Mouse (Mus musculus): Measurements from ENCODE around the gene Clec12b. TPM values are rescaled to one million over a fixed set of nuclear protein-coding genes. Genes with fewer than 3 reads are reported as not detected.

The Clec12b gene
- polyA plus RNA-seq, 1 experiment from 2014 or later, result 0.45 TPM

GRCm38 (mm10) chr6:129326568-129327150 lies 59.0 kb downstream of the Clec12b start:
- Histone ChIP-seq H3K9me3 (replicated peaks; ENCODE audit: control insufficient read depth, low read length, poor library complexity, severe bottlenecking) (no peaks in the 10 kb centered on the region), H3K4me1 (ENCODE audit: control insufficient read depth, insufficient read depth, low read length) (no peaks in the 10 kb centered on the region), H3K27ac (ENCODE audit: low read length) (no peak overlapping the region), H3K9ac (ENCODE audit: low read depth, low read length) (no peak overlapping the region), H3K27me3 (ENCODE audit: control insufficient read depth, insufficient read depth, low read depth, low read length) (no peaks in the 10 kb centered on the region), H3K4me3 (ENCODE audit: low read depth, low read length) (no peak overlapping the region), H3K36me3 (ENCODE audit: control insufficient read depth, insufficient read depth, low read length) (no peaks in the 10 kb centered on the region), H3K4me2 (ENCODE audit: low read length) (no peak overlapping the region)
- ATAC-seq, result no peak
- 79% methylated on average over 13 of the region's 13 CpGs for WGBS

GRCm38 (mm10) chr6:129326016-129326415 lies 59.7 kb downstream of the Clec12b start:
- no peak overlapping the region for H3K4me3 ChIP-seq (ENCODE audit: low read depth, low read length)
- no peak overlapping the region for H3K9ac ChIP-seq (ENCODE audit: low read depth, low read length)
- no peak overlapping the region for H3K4me2 ChIP-seq (ENCODE audit: low read length)
- H3K9me3 ChIP-seq (replicated peaks; ENCODE audit: control insufficient read depth, low read length, poor library complexity, severe bottlenecking), result no peaks in the 10 kb centered on the region
- H3K36me3 ChIP-seq (ENCODE audit: control insufficient read depth, insufficient read depth, low read length), result no peaks in the 10 kb centered on the region
- no peak for ATAC-seq
- H3K4me1 ChIP-seq (ENCODE audit: control insufficient read depth, insufficient read depth, low read length), result no peaks in the 10 kb centered on the region
- WGBS, result 77% methylated on average over 1 of the region's 1 CpGs
- H3K27me3 ChIP-seq (ENCODE audit: control insufficient read depth, insufficient read depth, low read depth, low read length), result no peaks in the 10 kb centered on the region
- H3K27ac ChIP-seq (ENCODE audit: low read length), result no peak overlapping the region

Other genes starting within 250 kb of the Clec12b start
- not detected in 2 replicates for gene Clec2d, start 205.3 kb downstream of the Clec12b start, polyA plus RNA-seq (2015; fragmentation: Nextera tagmentation; extraction: Ambion mirVana)
- not detected in 2 replicates for gene Cd69, start 110.4 kb downstream of the Clec12b start, polyA plus RNA-seq (2015; fragmentation: Nextera tagmentation; extraction: Ambion mirVana)
- gene 4922502D21Rik, start 54.1 kb downstream of the Clec12b start, polyA plus RNA-seq (2015; fragmentation: Nextera tagmentation; extraction: Ambion mirVana), result not detected in 2 replicates
- 0.28 and 0.40 TPM in 2 replicates for gene Clec12a, start 43.2 kb downstream of the Clec12b start, polyA plus RNA-seq (2015; fragmentation: Nextera tagmentation; extraction: Ambion mirVana)
- gene Clec1b, start 11.4 kb upstream of the Clec12b start, polyA plus RNA-seq (2015; fragmentation: Nextera tagmentation; extraction: Ambion mirVana), result 0.34 and 0.65 TPM in 2 replicates
- gene Clec9a, start 23.0 kb upstream of the Clec12b start, polyA plus RNA-seq (2015; fragmentation: Nextera tagmentation; extraction: Ambion mirVana), result 0.45 and 0.47 TPM in 2 replicates
- 1.6 and 2.1 TPM in 2 replicates for gene Clec1a, start 66.1 kb upstream of the Clec12b start, polyA plus RNA-seq (2015; fragmentation: Nextera tagmentation; extraction: Ambion mirVana)
- gene Olr1, start 121.3 kb upstream of the Clec12b start, polyA plus RNA-seq (2015; fragmentation: Nextera tagmentation; extraction: Ambion mirVana), result not detected in 2 replicates
- not detected in 2 replicates for gene Tmem52b, start 126.7 kb upstream of the Clec12b start, polyA plus RNA-seq (2015; fragmentation: Nextera tagmentation; extraction: Ambion mirVana)
- 226 and 237 TPM in 2 replicates for gene Gabarapl1, start 147.3 kb upstream of the Clec12b start, polyA plus RNA-seq (2015; fragmentation: Nextera tagmentation; extraction: Ambion mirVana)
- gene Klre1, start 192.0 kb upstream of the Clec12b start, polyA plus RNA-seq (2015; fragmentation: Nextera tagmentation; extraction: Ambion mirVana), result not detected in 2 replicates
- not detected in 2 replicates for gene Klrd1, start 205.9 kb upstream of the Clec12b start, polyA plus RNA-seq (2015; fragmentation: Nextera tagmentation; extraction: Ambion mirVana)
- 0.19 and 0.24 TPM in 2 replicates for gene Klrk1, start 238.0 kb upstream of the Clec12b start, polyA plus RNA-seq (2015; fragmentation: Nextera tagmentation; extraction: Ambion mirVana)